Mouse (Mus musculus) left cerebral cortex, adult 2 months (tissue): ENCODE measurements around the gene Gm21783. TPM values are rescaled to one million over a fixed set of nuclear protein-coding genes. Genes with fewer than 3 reads are reported as not detected.
"Not testable (repeated sequence)": the region's sequence is repeated elsewhere in the genome, so short reads cannot be mapped to it uniquely, and the experiment has no call there.

Source experiments
- DNase-seq, 2 experiments: peaks; one replicate each; pipeline ENCODE4 v3.0.0; 2021 to 2022; ENCODE audit warnings: low spot score in 2 of 2, mixed read lengths in 1 of 2; ENCODE audit errors: extremely low spot score in 1 of 2
- H3K27ac ChIP-seq: fragments of 200-600 bp; 2 replicates; pipeline ENCODE4 v1.8.1; 2022
- H3K4me3 ChIP-seq: fragments of 200-600 bp; 2 replicates; pipeline ENCODE4 v1.8.1; 2022
- intact Hi-C: fragments of 180-260 bp; cut with DNase I; formaldehyde crosslinking; loops from one replicate; pipeline ENCODE4 v1.15.1; 2025
- long read RNA-seq, 2 experiments: library from polyadenylated mRNA; stranded (forward); transcript quantifications; one replicate each; pipeline ENCODE4 v2.0.0; 2021; ENCODE audit warnings: borderline mapping rate in 2 of 2
- total RNA-seq, 2 experiments: library from RNA; stranded (reverse); gene quantifications; 2 replicates each; pipeline ENCODE4 v1.2.3; 2021

Gm21783 gene
- not detected for total RNA-seq
- long read RNA-seq, experiment 1 = 0 reads
- long read RNA-seq, experiment 2 = 0 reads

GRCm38 (mm10) chrY:44981163-44981562 is at the start of gene Gm21783:
Gene Gm21783 (minus strand): TSS chrY:44981263.
- H3K27ac ChIP-seq, intact Hi-C loops, H3K4me3 ChIP-seq: not testable (repeated sequence)

More at GRCm38 (mm10) chrY:44981163-44981562, at the start of gene Gm21783:
- not testable (repeated sequence) for DNase-seq
